Mouse (Mus musculus): ENCODE data around the gene Tapbpl.
A peak's percentile ranks its signal among the peaks of the same experiment; 100 is the strongest.

Gene Tapbpl

DNA sequence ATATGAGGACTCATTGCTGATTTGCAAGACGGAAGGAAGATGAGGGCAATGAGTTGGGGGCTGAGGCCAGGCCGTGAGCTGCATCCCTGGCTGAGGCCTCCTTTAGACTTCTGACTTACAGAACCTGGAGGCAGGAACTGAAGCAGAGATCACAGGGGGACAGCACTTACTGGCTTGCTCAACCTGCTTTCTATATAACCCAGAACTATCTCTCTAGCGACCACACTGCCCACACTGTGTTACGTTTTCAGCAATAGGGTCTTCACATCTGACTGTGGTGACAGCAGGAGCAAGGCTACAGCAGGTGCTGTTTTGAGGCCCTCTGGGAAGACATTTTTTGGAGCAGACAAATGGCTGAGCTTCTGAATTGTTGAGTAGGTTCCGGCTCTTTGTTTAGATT is 9.0 kb upstream of the Tapbpl start:
- no peak for DNase-seq (ENCODE audit: low spot score in 2 of 2)

- no peak for DNase-seq (ENCODE audit: low spot score in 2 of 2)
Observed at GRCm38 (mm10) chr6:125239547-125239946, 7.9 kb upstream of the Tapbpl start.

DNA sequence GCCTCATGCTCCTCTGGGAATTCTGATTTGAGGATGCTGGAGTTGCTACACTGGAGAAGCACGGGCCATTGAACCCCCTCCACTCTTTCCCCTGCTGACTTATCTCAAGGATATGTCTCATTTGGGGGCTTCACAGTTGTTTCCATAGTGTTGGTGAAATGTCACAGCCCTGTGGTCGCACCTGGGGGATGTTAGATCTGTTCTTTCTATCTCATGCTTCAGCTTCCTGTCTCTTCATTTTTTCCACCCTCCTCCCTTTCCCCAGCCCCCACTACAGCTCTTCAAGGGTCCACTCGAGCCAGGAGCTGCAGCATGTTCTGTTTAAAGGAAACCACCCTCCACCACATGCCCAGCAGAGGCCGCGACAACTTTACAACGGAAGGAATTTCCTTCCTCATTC is 6.7 kb upstream of the Tapbpl start:
- no peak for DNase-seq (ENCODE audit: low spot score in 2 of 2)

- DNase-seq (ENCODE audit: low spot score in 2 of 2): no peak
Observed at GRCm38 (mm10) chr6:125237421-125237820, 5.8 kb upstream of the Tapbpl start.

DNA sequence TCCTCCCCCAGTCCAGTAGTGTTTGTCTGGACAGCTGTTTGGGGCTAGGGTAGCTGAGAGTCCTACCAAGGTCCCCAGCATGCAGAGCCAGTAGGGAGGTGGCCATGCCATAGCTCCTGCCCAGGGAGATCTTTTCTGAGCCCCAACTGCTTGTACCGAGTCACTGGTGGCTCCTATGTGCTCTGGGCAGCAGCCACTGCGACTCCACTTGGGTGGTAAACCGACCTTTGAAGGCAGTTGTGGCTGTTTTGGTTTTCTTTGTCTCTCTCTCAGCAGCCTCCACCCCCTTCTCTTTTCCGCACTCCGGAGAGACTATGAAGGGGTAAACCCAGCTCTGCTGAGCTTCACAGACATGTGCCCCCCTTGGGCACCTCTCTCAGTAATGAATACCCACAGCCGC is 5.1 kb upstream of the Tapbpl start, which contains the start of gene Cd27:
Gene Cd27 (minus strand): TSS at position 229 of the 400 bp plus-strand sequence.
- no peak for DNase-seq (ENCODE audit: low spot score in 2 of 2)

DNA sequence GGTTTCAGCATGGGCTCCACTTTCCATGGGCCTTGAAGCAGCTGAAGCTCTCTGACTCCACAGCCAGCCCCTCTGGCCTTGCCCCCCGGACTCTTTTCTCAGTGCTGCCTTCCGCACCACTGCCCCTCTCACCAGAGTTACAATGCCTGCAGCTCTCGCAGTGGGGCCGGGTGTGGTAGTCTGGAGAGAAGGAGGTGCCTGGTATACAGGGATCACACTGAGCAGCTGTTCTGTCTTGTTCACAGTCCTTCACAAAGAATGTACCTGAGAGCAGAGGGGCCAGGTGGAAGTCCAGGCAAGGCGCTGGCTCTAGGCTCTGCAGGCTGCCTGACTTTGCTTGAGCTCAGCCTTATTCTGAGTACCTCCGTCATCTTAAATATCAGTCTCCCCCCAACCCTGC is 4.7 kb upstream of the Tapbpl start:
- no peak for DNase-seq (ENCODE audit: low spot score in 2 of 2)

DNA sequence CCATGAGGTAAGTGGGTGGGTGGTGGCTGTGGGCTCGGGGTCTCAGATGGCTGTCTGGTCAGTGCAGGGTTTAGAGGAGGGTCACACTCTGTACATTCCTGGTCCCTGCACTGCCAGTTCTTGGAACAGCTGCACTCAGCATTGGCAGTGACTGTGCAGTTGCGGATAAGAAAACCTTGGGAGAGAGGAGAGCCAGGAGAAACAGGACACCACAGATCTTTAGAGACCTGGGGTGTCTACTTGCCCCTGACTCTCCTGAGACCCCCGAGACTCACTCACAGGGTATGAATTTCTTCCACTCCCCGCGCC is 2.8 kb upstream of the Tapbpl start:
- DNase-seq (ENCODE audit: low spot score in 2 of 2): no peak

- no peak for DNase-seq (ENCODE audit: low spot score in 2 of 2)
Observed at GRCm38 (mm10) chr6:125233816-125234519, 2.3 kb upstream of the Tapbpl start.

- no peak for DNase-seq (ENCODE audit: low spot score in 2 of 2)
Observed at GRCm38 (mm10) chr6:125232516-125232915, 856 bp upstream of the Tapbpl start.

DNA sequence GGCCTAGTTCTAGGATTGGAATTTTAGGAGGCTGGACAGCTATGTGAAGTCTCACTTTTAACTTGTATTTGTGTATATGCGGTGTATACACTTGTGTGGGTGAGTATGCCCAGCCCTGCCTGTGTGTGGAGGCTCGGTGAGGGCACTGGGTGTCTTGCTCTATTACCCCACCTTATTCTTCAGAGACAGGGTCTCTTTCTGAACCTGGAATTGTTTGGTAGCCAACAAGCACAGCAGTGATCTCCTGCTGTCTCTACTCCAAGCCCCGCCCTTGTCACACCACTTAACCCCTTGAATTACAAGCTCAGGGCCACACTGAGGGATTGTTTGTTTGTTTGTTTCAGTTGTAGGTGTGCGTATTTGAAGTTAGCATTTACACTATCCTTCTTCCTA is 381 bp upstream of the Tapbpl start:
- no peak for DNase-seq (ENCODE audit: low spot score in 2 of 2)

GRCm38 (mm10) chr6:125230571-125230970 is 1.1 kb downstream of the Tapbpl start:
- no peak for DNase-seq (ENCODE audit: low spot score in 2 of 2)

DNA sequence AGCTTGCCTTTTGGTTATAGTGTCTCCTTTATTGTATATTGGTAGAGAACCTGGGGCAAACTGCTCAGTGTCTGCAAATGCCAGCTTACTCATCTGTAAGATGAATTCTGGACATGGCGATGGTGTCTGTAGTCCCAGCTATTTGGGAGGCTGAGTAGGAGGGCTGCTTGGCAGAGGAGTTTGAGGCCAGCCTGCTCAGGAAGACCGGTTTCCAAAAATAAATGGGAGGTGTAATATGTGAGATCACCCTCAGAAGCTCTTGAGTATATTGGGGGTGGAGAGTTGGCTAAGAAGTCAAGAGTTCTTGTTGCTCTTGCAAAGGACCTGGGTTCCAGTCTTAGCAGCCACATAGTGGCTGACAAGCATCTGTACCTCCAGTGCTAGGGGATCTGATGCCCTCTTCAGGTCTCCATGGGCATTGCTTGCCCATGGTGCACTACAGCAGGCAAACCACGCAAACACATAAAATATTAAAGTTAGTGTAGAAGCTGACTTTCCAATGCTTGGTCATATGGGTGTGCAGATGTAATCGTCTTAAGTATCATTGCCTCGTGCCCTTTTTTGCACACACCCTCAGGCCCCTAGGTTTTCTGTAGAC is 6.0 kb downstream of the Tapbpl start:
- DNase-seq (ENCODE audit: low spot score in 2 of 2): no peak

DNA sequence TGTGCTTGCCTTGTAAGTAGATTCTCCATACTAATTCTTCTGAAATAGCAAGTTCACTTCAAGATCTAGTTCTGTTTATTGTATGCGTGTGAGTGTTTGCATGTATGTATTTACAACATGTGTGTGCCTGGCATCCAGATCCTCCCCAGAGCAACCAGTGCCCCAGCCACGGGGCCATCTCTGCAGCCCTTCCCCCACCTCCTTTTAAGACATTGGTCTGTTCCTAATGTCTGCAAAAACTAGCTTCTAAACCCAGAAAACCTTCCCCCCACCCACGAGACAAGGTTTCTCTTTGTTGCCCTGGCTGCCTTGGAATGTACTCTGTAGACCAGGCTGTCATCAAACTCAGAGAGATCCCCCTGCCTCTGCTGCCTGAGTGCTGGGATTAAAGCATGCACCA is 9.1 kb downstream of the Tapbpl start:
- DNase-seq (ENCODE audit: low spot score in 2 of 2): no peak

- no peak for DNase-seq (ENCODE audit: low spot score in 2 of 2)
Observed at GRCm38 (mm10) chr6:125222146-125222545, 9.5 kb downstream of the Tapbpl start.

GRCm38 (mm10) chr6:125221115-125221745 is 10.4 kb downstream of the Tapbpl start:
- DNase-seq (ENCODE audit: low spot score in 2 of 2): no peak

DNA sequence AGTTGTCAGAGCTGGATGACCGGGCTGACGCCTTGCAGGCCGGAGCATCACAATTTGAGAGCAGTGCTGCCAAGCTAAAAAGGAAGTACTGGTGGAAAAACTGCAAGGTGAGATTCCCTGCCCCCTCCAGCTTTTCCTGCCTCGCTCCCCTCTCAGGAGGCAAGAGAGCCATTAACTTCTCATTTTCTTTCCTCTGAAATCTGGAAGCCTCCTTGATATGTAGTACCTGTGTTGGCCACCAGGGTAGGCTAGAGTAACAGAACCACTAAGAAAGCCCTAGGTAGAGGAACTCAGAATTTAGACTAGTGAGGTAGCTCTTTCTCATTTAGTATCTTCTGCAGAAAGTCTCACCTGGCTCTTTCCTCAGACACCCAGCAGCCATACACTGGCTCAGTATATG is 12.7 kb downstream of the Tapbpl start:
- peak in 1 of 2 experiments; percentile 57 for DNase-seq (ENCODE audit: low spot score in 2 of 2)

DNA sequence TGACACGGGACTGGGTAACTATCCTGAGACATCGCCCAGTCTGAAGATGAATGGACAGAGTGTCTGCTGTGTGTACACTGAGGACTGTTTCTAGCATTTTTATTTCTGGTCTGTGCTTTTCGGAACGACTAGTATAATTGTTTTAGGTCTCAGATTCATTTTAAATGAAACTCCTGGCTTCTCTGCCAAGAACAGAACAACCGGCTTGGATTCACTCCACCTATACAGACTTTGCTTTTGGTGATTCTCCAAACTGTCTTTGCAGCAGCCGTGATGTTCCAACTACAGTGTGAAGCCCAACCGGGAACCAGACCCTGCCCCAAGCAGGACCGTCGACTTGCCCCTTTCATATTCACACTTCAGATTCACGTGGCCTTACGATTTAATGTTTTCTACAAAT is 13.8 kb downstream of the Tapbpl start:
- no peak for DNase-seq (ENCODE audit: low spot score in 2 of 2)

DNA sequence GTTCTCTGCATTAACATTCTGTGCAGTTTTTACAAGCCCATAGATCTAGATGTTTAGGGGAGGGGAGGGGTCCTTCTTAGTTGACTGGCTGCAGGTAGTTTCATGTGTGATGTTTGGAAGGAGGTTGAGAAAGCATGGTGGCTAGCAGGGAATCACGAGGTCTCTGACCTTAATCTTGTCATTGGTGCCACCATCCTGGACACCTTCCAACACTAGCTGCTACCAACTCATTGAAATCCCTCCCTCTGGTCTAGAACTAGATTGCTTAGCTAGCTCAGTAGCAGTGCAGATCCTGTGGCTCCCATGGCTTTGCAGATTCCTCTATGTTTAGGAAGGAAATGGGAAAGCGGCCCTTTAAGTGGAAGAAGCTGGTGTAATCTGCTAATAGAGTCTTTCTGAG is 14.8 kb downstream of the Tapbpl start:
- no peak for DNase-seq (ENCODE audit: low spot score in 2 of 2)

- DNase-seq (ENCODE audit: low spot score in 2 of 2): peak; percentile 90 to 93
Observed at GRCm38 (mm10) chr6:125215148-125215954, 16.3 kb downstream of the Tapbpl start, which contains the start of gene Vamp1. TSS of gene Vamp1 (plus strand) at chr6:125215551.

DNA sequence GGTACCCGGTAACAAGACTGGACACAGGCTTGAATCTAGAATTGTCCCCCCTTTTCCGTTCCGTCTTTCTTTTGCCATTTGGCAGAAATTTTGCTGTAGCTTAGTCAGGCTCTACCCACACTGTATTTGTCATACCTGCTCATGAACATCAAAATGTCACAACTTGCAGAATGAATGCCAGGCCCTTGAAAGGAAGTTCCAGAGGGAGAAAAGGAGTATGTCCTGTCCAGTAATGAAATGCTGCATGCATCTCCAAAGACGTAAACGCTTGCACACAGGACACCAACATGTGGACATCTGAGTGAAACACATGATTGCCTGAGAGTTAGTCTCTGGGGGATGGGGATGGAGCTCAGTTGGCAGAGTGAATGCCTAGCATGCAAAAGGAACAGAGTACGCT is 17.9 kb downstream of the Tapbpl start:
- DNase-seq (ENCODE audit: low spot score in 2 of 2): no peak

DNA sequence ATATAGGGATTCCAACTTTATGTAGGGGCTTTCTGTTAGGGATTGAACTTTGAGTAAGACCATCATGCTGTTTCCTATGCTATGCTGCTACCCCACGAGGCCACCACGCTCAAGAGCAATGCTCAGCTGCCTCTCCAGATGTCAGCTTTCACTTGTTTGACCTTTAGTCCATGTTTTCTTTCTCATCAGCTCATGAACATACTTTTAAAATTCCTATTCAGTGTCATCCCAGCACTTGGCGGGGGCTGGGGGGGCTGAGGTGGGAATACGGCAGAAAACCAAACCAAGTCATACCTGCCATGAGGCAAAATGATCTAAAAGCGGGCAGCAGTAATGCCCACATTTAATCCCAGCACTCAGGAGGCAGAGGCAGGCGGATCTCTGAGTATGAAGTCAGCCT is 18.5 kb downstream of the Tapbpl start:
- DNase-seq (ENCODE audit: low spot score in 2 of 2): no peak

GRCm38 (mm10) chr6:125212621-125213020 is 19.0 kb downstream of the Tapbpl start:
- no peak for DNase-seq (ENCODE audit: low spot score in 2 of 2)
